Mouse (Mus musculus) hindbrain, embryonic 14.5 days (tissue): Measurements from ENCODE around the gene Ttll13. TPM values are rescaled to one million over a fixed set of nuclear protein-coding genes. Genes with fewer than 3 reads are reported as not detected.

ENCODE experiments used
- ATAC-seq: fragments of 200-750 bp; cut with Nextera tagmentation; 2 replicates; pipeline ENCODE4 v1.8.0; 2017; ENCODE audit warnings: moderate number of reproducible peaks, mild to moderate bottlenecking, moderate TSS enrichment, moderate library complexity; ENCODE audit not compliant: low FRiP score
- DNase-seq: peaks from one replicate; pipeline ENCODE4 v3.0.0-alpha.2; 2015; ENCODE audit warnings: low spot score
- H3K27ac ChIP-seq: fragments of 300-500 bp; sonication (generic); 2 replicates; pipeline ENCODE4 v1.5.1; 2014; ENCODE audit warnings: mild to moderate bottlenecking, moderate library complexity
- H3K27me3 ChIP-seq: fragments of 300-500 bp; sonication (generic); 2 replicates; pipeline ENCODE4 v1.6.1; 2014; ENCODE audit warnings: mild to moderate bottlenecking, low read length, mixed read lengths; ENCODE audit not compliant: control insufficient read depth, insufficient read depth
- H3K36me3 ChIP-seq: fragments of 300-500 bp; sonication (generic); replicated peaks from 2 replicates; pipeline ENCODE4 v1.6.1; 2014; ENCODE audit not compliant: control insufficient read depth, insufficient read depth
- H3K4me1 ChIP-seq: fragments of 300-500 bp; sonication (generic); replicated peaks from 2 replicates; pipeline ENCODE4 v1.6.1; 2014; ENCODE audit warnings: antibody characterized with exemption, low read length, mixed read lengths; ENCODE audit not compliant: control insufficient read depth, insufficient read depth
- H3K4me2 ChIP-seq: fragments of 300-500 bp; sonication (generic); replicated peaks from 2 replicates; pipeline ENCODE4 v1.6.1; 2014; ENCODE audit warnings: mild to moderate bottlenecking, moderate library complexity
- H3K4me3 ChIP-seq: fragments of 300-500 bp; sonication (generic); replicated peaks from 2 replicates; pipeline ENCODE4 v1.5.1; 2014; ENCODE audit warnings: mild to moderate bottlenecking, low read length
- H3K9ac ChIP-seq: fragments of 300-500 bp; sonication (generic); 2 replicates; pipeline ENCODE4 v1.6.1; 2014
- H3K9me3 ChIP-seq: fragments of 300-500 bp; sonication (generic); 2 replicates; pipeline ENCODE4 v1.6.1; 2016; ENCODE audit warnings: low read length; ENCODE audit not compliant: control insufficient read depth
- WGBS: fragments of 180-500 bp; shearing (Covaris S2); extraction: QIAGEN DNeasy Blood & Tissue Kit; methylation state at CpG from one replicate; pipeline ENCODE4 v1.1.7; 2014; 5-methylcytosine and 5-hydroxymethylcytosine counted together
- polyA plus RNA-seq: library from polyadenylated mRNA; unstranded; fragments of >200 nt; fragmentation: Nextera tagmentation; extraction: Ambion mirVana; gene quantifications from 2 replicates; pipeline ENCODE4 v1.2.1, GENCODE M21; 2014

The Ttll13 gene
- polyA plus RNA-seq, 1 experiment from 2014 or later, result 1.7 TPM

GRCm38 (mm10) chr7:80221179-80221750 is 24.9 kb upstream of the Ttll13 start:
- no peak for ATAC-seq
- H3K4me2 ChIP-seq, result no peak overlapping the region
- DNase-seq, result no peak
- no peak overlapping the region for H3K4me3 ChIP-seq
- H3K4me1 ChIP-seq, result no peaks in the 10 kb centered on the region
- H3K36me3 ChIP-seq, result peaks cover 98% of the 10 kb centered on the region
- no peaks in the 10 kb centered on the region for H3K9me3 ChIP-seq
- 83% methylated on average over 4 of the region's 4 CpGs for WGBS
- H3K27ac ChIP-seq, result no peak overlapping the region
- no peak overlapping the region for H3K9ac ChIP-seq
- H3K27me3 ChIP-seq, result no peaks in the 10 kb centered on the region

- no peaks in the 10 kb centered on the region; the same call in 1 of the 2 replicates for H3K4me1 ChIP-seq
- no peak overlapping the region for H3K27ac ChIP-seq
- H3K36me3 ChIP-seq, result peaks cover 58% of the 10 kb centered on the region
- no peak for ATAC-seq
- H3K4me3 ChIP-seq, result no peak overlapping the region
- H3K4me2 ChIP-seq, result no peak overlapping the region
- H3K9ac ChIP-seq, result no peak overlapping the region
- 95% methylated on average over 4 of the region's 4 CpGs for WGBS
- H3K9me3 ChIP-seq, result no peaks in the 10 kb centered on the region
- DNase-seq, result no peak
- H3K27me3 ChIP-seq, result no peaks in the 10 kb centered on the region; the same call in 1 of the 2 replicates
Observed at GRCm38 (mm10) chr7:80227065-80227464, 19.1 kb upstream of the Ttll13 start.

GRCm38 (mm10) chr7:80230196-80230595 is 16.0 kb upstream of the Ttll13 start:
- Histone ChIP-seq H3K27ac (no peak overlapping the region), H3K4me1 (peaks cover 17% of the 10 kb centered on the region), H3K4me2 (no peak overlapping the region), H3K27me3 (no peaks in the 10 kb centered on the region; the same call in 1 of the 2 replicates), H3K4me3 (no peak overlapping the region), H3K9me3 (no peaks in the 10 kb centered on the region), H3K9ac (no peak overlapping the region), H3K36me3 (peaks cover 29% of the 10 kb centered on the region)
- ATAC-seq, result no peak
- DNase-seq, result no peak
- WGBS, result 55% methylated on average over 6 of the region's 6 CpGs

GRCm38 (mm10) chr7:80231971-80232488 is 14.1 kb upstream of the Ttll13 start:
- no peak overlapping the region for H3K27ac ChIP-seq
- peaks cover 18% of the 10 kb centered on the region for H3K4me1 ChIP-seq
- DNase-seq (no peak), ATAC-seq (peak; percentile 28)
- H3K4me3 ChIP-seq, result peak overlapping the region; percentile 78
- H3K4me2 ChIP-seq, result peak overlapping the region; percentile 89
- peak overlapping the region; percentile 60 for H3K9ac ChIP-seq
- no peaks in the 10 kb centered on the region; the same call in 1 of the 2 replicates for H3K27me3 ChIP-seq
- WGBS, result 1% methylated on average over 29 of the region's 29 CpGs
- H3K9me3 ChIP-seq, result no peaks in the 10 kb centered on the region
- peaks cover 11% of the 10 kb centered on the region for H3K36me3 ChIP-seq

- ATAC-seq (peak; percentile 96), DNase-seq (peak; percentile 98)
- Histone ChIP-seq H3K36me3 (peaks cover 6% of the 10 kb centered on the region), H3K27ac (peak within 1 kb of the TSS; percentile 38), H3K9ac (peak within 1 kb of the TSS; percentile 60), H3K4me3 (peak within 1 kb of the TSS; percentile 78), H3K4me2 (peak within 1 kb of the TSS; percentile 89), H3K9me3 (no peaks in the 10 kb centered on the region), H3K27me3 (no peaks in the 10 kb centered on the region; the same call in 1 of the 2 replicates), H3K4me1 (peaks cover 18% of the 10 kb centered on the region)
- WGBS, result under 1% methylated on average over 56 of the region's 56 CpGs
Observed at GRCm38 (mm10) chr7:80232489-80233029, 13.6 kb upstream of the Ttll13 start, which contains the start of the genes Cib1 and Gdpgp1. Cib1 (minus strand) TSS chr7:80232813. Gdpgp1 (plus strand) TSS chr7:80232865.

GRCm38 (mm10) chr7:80233799-80234198 is 12.4 kb upstream of the Ttll13 start:
- no peaks in the 10 kb centered on the region for H3K9me3 ChIP-seq
- H3K4me1 ChIP-seq, result peaks cover 18% of the 10 kb centered on the region
- peak overlapping the region; percentile 60 for H3K9ac ChIP-seq
- no peak for DNase-seq
- WGBS, result 73% methylated on average over 9 of the region's 9 CpGs
- peak overlapping the region; percentile 78; the same call in 1 of the 2 replicates for H3K4me3 ChIP-seq
- no peak for ATAC-seq
- H3K36me3 ChIP-seq, result peaks cover 9% of the 10 kb centered on the region
- peak overlapping the region; percentile 89 for H3K4me2 ChIP-seq
- H3K27ac ChIP-seq, result no peak overlapping the region
- no peaks in the 10 kb centered on the region; the same call in 1 of the 2 replicates for H3K27me3 ChIP-seq

GRCm38 (mm10) chr7:80238542-80238941 is 7.6 kb upstream of the Ttll13 start:
- Histone ChIP-seq H3K4me1 (peaks cover 15% of the 10 kb centered on the region; the same call in 1 of the 2 replicates), H3K27me3 (no peaks in the 10 kb centered on the region), H3K4me3 (no peak overlapping the region), H3K9ac (no peak overlapping the region), H3K4me2 (no peak overlapping the region), H3K36me3 (peaks cover 35% of the 10 kb centered on the region), H3K9me3 (no peaks in the 10 kb centered on the region), H3K27ac (no peak overlapping the region)
- 92% methylated on average over 9 of the region's 10 CpGs for WGBS
- DNase-seq (no peak), ATAC-seq (no peak)

GRCm38 (mm10) chr7:80241661-80242060 is 4.5 kb upstream of the Ttll13 start:
- Histone ChIP-seq H3K9ac (no peak overlapping the region), H3K4me2 (no peak overlapping the region), H3K36me3 (peaks cover 35% of the 10 kb centered on the region), H3K27me3 (no peaks in the 10 kb centered on the region), H3K4me3 (no peak overlapping the region), H3K4me1 (no peaks in the 10 kb centered on the region), H3K9me3 (no peaks in the 10 kb centered on the region), H3K27ac (no peak overlapping the region)
- ATAC-seq (no peak), DNase-seq (no peak)
- WGBS, result 97% methylated on average over 4 of the region's 4 CpGs

GRCm38 (mm10) chr7:80244851-80245250 is 1.3 kb upstream of the Ttll13 start:
- Histone ChIP-seq H3K9ac (no peak overlapping the region), H3K27me3 (no peaks in the 10 kb centered on the region), H3K4me3 (no peak overlapping the region), H3K27ac (no peak overlapping the region), H3K9me3 (no peaks in the 10 kb centered on the region), H3K4me1 (no peaks in the 10 kb centered on the region), H3K4me2 (no peak overlapping the region), H3K36me3 (peaks cover 17% of the 10 kb centered on the region)
- ATAC-seq (no peak), DNase-seq (no peak)
- 90% methylated on average over 4 of the region's 4 CpGs for WGBS
